Mouse (Mus musculus): ENCODE measurements around the gene Tm9sf2.

Gene Tm9sf2

GRCm38 (mm10) chr14:122171031-122171430 lies 64.2 kb downstream of the Tm9sf2 start:
- DNase-seq (ENCODE audit: extremely low spot score, low read depth, low spot score): no peak

- DNase-seq (ENCODE audit: extremely low spot score, low read depth, low spot score): no peak
These were observed 69.5 kb downstream of the Tm9sf2 start for GRCm38 (mm10) chr14:122176263-122176798.

- no peak for DNase-seq (ENCODE audit: extremely low spot score, low read depth, low spot score)
These were observed 72.4 kb downstream of the Tm9sf2 start for GRCm38 (mm10) chr14:122179262-122179661.

- DNase-seq (ENCODE audit: extremely low spot score, low read depth, low spot score): no peak
These were observed 74.4 kb downstream of the Tm9sf2 start, which contains the start of gene Clybl for GRCm38 (mm10) chr14:122181078-122181814. TSS of gene Clybl (plus strand) at chr14:122181704.

- no peak for DNase-seq (ENCODE audit: extremely low spot score, low read depth, low spot score)
These were observed 74.9 kb downstream of the Tm9sf2 start for GRCm38 (mm10) chr14:122181815-122182157.

- no peak for DNase-seq (ENCODE audit: extremely low spot score, low read depth, low spot score)
These were observed 75.4 kb downstream of the Tm9sf2 start for GRCm38 (mm10) chr14:122182220-122182619.

GRCm38 (mm10) chr14:122183974-122184373 lies 77.1 kb downstream of the Tm9sf2 start:
- no peak for DNase-seq (ENCODE audit: extremely low spot score, low read depth, low spot score)

GRCm38 (mm10) chr14:122188250-122188649 lies 81.4 kb downstream of the Tm9sf2 start:
- no peak for DNase-seq (ENCODE audit: extremely low spot score, low read depth, low spot score)

- no peak for DNase-seq (ENCODE audit: extremely low spot score, low read depth, low spot score)
These were observed 83.1 kb downstream of the Tm9sf2 start for GRCm38 (mm10) chr14:122189901-122190300.

- no peak for DNase-seq (ENCODE audit: extremely low spot score, low read depth, low spot score)
These were observed 83.7 kb downstream of the Tm9sf2 start for GRCm38 (mm10) chr14:122190527-122190926.

- DNase-seq (ENCODE audit: extremely low spot score, low read depth, low spot score): no peak
These were observed 84.2 kb downstream of the Tm9sf2 start for GRCm38 (mm10) chr14:122190941-122191510.

GRCm38 (mm10) chr14:122194630-122195029 lies 87.8 kb downstream of the Tm9sf2 start:
- DNase-seq (ENCODE audit: extremely low spot score, low read depth, low spot score): no peak

- DNase-seq (ENCODE audit: extremely low spot score, low read depth, low spot score): no peak
These were observed 90.0 kb downstream of the Tm9sf2 start for GRCm38 (mm10) chr14:122196851-122197250.

- DNase-seq (ENCODE audit: extremely low spot score, low read depth, low spot score): peak; percentile 96
These were observed 93.5 kb downstream of the Tm9sf2 start for GRCm38 (mm10) chr14:122200247-122200885.

- DNase-seq (ENCODE audit: extremely low spot score, low read depth, low spot score): no peak
These were observed 102.3 kb downstream of the Tm9sf2 start for GRCm38 (mm10) chr14:122209177-122209576.

Measured in hindlimb bud, embryonic 11.5 days (tissue).